Mouse (Mus musculus): ENCODE measurements around the gene Bmpr1a.
A peak's percentile ranks its signal among the peaks of the same experiment; 100 is the strongest.

Gene Bmpr1a

DNA sequence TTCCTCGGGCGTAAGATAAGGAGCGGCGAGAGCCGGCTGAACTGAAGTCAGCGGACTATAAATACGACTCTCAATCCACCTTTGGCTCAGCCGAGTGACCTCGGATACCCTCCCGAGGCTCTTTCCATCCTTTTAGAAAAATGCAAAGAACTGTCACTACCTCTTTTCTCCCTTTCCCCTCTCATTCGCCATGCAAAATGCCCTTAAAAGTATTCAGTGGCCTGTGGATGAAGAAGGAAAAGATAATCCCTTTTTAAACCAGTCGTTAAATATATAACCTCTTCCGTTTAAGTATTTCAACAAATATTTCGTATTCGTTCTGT lies at the start of gene Bmpr1a:
Gene Bmpr1a (minus strand): TSS at position 17 of the 323 bp plus-strand sequence.
- DNase-seq: no peak

DNA sequence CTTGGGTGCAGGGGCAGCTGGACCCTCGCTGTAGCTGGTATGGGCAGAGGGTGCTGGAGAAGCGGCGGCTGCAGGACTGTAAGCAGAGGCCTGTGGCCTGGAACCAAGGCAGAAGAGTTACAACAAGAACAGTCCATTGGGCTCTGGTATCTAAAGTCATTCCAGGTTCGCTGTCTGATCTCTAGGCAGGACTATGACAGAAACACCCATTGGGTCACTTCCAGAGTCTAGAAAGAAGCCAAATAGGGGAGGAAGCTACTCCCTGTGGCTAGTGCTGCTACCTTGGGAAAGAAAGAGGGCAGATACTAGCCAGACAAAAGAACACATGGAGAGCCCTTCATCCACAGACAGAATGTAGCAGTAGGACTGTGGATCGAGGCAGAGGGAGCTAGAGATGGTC lies 49.1 kb upstream of the Bmpr1a start:
- no peak for DNase-seq

DNA sequence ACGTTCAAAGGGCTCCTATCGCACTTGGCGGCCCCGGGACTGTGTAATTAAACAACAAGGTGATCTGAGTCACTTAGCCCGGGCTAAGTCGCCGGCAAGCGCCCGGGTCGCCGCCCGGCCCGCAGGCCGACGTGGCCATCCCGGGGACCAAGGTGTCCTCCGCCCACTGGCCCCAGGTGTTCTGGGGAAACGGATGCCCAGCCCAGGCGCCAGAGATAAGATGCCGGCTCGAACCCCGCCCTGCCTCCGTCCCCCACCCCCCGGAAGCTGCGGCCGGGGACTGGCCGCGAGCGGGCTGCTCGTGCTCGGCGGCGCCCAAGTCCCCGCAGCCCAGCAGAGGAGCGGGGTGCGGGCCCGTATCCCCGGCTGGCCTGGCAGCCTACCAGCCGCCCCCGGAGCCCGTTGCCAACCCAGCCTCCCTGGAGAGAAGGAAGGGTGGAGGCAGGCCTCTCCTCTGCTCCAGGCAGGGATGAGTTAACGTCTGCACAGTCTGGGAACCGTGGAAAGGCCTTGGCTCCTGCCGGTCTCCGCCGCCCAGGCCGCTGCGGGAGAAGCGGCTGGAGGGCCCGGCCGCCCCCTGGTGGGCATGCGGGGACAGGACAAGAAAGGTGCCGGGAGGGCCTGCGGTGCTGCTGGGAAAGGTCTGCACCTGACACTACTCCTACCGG lies 46.0 kb upstream of the Bmpr1a start:
- peak; percentile 89 for DNase-seq

DNA sequence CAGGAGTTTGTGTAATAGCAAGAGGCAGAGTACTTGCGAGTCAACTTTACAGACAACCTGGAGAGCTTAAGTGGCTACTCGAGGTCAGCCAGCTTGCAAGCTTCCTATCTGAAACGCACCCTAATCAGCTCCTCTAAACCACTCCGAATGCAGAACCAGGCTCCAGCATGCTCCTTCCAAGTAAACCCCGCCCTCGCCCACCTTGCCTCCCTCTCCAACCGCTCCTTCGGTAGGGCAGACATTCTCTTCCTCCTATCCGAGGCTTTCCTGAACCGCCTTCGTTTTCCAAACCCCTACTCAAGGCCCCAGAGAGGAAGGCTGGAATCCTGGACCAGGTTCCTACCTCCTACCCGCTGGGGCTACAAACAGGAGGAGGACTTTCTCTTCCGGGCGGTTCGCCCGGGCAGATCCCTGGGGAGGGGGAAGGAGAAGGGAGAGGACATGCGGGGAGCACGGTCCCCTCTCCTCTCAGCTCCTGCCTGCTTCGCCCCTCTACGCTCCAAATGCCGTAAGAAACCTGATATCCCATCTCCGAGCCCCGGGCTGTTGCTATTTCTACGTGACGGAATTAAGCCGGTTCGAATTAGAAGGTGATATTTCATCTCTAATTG lies 45.4 kb upstream of the Bmpr1a start:
- peak; percentile 75 for DNase-seq

DNA sequence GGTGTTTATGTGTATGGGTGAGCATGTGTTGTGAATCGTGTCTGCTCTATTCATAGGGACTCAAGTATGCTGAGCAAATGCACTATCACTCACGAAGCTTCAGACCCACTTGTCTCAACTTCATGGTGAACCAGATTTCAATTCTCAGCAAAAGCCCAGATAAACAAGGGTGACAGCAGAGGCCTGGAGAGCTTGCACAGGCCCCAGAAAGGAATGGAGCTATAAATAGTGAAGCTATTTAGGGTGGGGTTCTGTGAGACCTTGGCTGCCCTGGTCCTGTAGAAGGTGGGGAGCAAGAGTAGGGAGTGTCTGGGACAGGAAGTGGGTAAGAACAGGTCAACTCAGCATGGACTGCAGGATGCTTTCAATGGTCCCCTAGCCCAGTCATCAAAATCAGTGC lies 41.4 kb upstream of the Bmpr1a start:
- no peak for DNase-seq

DNA sequence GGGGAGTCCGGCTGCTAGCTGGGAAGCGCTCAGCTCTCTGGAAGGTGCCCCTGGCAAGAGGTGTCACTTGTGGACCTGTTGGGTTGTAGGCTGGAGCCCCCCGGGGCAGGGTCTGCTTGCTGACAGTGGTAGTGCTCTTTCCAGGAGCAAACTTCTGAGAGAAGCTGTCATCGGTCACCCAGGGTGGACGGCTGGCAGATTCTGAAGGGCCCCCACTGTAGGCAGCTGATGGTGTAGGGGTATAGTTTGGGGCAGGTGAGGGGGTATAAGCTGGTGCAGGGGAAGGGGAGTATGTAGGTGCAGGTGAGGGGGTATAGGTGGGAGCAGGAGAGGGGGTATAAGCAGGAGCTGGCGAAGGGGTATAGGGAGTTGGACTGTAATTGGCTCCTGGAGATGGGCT lies 40.9 kb upstream of the Bmpr1a start:
- DNase-seq: no peak

DNA sequence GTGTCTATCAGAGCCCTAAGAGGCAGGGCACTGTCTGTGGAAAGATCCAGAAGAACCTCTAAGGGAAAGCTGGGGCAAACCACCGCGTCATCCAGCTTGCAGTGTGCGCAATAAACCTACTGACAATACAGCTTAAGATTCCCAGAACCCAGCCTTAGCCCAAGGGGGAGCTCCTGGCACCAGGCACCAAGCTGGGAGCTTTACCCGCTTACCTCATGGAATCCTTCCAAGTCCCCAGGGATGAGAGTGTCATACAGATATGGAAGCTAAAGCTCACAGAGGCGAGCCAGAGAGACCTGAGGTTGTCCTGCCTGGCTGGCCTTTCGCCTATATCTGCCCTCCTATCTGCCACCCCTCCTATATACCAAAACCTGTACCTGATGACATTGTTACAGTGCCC lies 40.5 kb upstream of the Bmpr1a start:
- no peak for DNase-seq

DNA sequence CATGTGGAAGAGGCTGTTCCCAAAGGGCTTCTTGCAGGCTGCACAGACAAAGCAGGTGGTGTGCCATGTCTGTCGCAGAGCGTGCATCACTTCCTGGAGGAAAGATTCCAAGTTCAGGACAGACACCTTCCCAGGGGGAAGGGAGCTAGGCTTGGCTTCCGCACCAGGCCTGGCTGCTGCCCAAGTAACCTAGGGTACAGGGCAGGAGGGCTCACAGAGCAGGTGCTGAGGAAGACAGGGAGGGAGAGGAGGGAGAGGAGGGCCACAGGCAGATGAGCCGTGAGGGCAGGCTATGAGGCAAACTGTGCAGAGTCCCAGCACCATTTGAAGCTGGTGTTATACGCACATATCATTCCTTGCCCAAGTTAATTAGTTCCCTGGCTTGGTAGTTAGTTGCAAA lies 38.8 kb upstream of the Bmpr1a start:
- no peak for DNase-seq

DNA sequence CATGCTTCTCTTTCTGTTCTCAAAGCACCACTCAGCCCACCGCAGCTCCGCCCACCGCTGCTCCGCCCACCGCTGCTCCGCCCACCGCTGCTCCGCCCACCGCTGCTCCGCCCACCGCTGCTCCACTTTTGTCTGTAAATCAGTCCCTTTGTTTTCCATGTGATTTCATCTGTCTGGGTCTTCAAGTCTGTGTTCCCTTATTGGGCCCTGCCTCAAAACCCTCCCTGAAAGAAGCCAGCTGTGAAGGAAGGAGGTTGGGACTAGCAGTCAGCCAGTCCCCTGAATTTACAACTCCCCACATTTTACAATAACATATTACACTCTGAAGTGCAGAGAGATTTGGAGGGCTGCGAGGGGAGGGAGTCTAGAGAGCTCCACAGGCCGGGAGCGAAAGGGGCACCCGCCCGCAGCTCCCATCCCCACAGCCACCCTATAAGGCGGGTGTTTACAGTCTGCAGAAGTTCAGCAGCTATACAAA lies 37.6 kb upstream of the Bmpr1a start:
- peak; percentile 76 for DNase-seq

DNA sequence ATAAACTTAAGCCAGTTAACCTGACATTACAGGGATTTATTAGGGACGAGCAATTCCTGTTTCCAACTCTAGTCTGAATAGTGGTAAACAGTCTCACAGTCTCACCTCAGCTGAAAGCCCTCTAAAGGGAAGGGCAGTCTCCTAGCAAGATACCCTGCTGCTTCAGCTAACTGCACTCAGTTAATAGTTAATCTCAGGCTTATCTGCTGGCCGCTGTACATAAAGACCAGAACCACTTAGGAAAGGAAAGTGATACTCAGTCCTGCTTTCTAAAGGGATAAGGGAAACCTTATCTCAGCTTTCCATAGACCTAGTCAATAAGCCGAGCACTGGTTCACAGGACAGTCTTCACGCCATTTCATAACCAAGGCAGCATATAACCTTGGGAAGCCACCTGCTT lies 32.7 kb upstream of the Bmpr1a start:
- DNase-seq: no peak

DNA sequence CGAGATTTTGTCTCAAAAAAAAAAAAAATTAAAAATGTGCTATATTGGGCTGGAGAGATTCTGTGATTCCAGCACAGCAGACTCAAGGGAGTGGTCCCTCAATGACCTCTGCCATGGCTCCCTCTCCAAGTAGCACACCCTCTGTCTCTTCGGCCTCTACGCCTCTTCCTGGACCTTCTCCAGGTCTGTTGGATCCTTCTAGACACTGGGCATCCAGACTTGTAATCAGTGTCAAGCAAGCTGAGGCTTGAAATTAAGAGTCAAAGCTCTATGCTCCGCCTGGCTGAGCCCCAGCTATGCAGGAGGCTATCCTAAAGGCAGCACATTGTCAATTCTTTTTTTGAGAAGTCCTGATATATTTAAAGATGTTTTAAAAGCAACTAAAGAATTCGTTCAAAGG lies 30.4 kb upstream of the Bmpr1a start:
- no peak for DNase-seq

DNA sequence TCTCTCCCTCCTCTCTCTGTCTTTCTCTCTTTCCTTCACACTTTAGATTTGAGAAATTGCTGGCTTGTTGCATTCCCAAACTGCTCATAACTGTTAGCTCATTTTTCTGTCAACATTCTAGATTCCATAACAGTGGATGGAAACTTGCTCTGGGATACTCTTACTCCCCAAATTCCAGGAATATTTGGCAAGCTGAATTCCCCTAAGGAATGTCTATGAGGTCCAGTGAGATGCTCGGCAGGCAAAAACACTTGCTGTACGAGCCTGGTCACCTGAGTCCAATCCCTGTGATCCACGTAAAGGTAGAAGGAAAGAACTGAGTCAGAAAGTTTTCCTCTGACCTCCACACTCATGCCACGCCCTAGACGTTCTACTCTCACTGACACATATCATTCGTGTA lies 29.4 kb upstream of the Bmpr1a start:
- peak; percentile 13 for DNase-seq

DNA sequence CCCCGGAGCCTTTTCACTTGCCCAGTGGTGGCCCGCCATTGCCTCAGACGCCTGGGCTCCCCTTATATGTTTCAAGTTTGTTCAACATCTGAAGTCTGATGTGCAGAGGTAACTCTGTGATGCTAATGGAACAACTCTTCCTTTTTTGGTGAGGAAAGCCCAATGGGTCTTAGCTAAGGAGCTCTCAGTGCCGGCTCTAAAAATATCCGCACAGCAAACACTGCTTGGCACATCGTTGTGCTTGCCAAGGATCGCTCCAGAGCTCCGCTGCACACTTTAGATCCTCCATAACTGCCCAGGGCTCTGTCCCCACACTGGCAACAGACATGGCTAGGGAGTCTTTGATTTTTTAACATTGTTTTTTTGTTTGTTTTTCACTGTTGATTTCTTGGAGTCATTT lies 25.7 kb upstream of the Bmpr1a start:
- DNase-seq: peak; percentile 33

DNA sequence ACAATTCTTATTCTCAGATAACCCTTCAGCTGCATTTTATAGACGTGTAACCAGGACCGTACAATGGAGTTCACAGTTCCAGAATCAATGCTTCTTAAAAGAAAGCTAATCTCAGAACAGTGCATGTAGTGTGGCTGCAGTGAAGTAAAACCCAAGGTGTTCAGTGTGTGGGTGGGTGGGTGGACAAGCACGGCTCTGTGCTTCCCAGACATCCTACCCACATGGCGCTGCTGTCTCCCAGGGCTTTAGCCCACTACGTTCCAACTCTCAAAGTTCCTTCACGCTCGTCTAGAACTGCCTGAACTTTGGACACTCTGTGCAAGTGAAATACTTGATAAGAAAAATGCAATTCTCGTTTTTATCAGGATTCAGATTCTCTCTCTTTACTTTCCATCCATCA lies 19.6 kb upstream of the Bmpr1a start, which contains the start of gene 9230112D13Rik:
Gene 9230112D13Rik (minus strand): TSS at position 101 of the 400 bp plus-strand sequence.
- no peak for DNase-seq

DNA sequence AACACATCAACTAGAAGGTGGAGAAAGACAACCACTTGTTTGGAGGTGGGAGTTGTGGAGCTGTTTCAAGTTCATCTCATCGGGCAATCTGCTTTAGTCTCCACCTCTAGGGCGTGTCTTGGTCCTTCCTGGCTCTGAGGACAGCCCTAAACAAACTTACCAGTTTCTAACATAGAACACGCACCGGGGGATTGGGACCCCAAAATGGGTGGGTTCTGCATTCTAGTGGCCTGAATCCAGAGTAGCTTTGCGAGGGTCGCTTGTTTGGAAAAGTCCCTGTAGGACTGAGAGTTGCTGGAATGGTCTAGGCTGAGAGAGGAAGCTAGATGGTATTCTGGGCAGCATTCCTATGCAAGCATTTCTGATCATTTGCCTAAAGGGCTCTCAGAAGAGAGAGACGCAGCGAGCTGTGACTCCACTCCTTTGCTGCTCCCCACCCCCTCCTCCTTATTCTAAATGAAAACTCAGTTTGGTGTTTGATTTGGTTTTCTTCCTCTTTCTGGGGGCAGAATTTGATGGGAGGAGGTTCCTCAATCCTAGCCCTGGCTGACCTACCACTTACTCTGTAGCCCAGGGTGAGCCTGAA lies 14.9 kb upstream of the Bmpr1a start:
- no peak for DNase-seq

DNA sequence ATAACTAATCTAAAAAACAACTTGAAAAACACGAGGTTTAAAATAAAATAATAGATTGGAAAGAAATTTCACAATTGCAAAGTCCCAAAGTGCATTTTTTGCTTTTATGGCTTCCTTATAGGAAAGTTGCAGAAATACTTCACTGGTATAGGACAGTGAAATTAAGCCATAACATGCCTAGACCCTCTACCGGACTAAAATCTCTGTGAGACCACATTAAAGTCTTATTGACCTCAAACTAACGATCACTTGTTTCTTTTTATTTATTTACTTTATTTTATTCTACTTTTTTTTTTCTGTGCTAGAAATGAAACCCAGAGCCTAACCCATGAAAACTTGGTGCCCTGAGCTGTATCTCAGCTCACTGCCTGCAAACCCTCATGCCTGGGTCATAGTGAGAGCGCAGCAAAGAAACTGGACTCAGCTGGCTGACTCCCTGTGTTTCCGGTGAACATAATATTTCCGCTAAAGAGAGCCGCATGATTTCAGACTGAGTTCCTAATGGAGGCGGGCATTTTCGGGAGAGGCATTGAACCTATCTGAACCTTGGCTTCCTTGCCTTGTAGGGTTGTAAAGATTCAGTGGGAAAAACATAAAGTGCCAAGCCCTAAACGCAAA lies 13.9 kb upstream of the Bmpr1a start:
- DNase-seq: no peak

DNA sequence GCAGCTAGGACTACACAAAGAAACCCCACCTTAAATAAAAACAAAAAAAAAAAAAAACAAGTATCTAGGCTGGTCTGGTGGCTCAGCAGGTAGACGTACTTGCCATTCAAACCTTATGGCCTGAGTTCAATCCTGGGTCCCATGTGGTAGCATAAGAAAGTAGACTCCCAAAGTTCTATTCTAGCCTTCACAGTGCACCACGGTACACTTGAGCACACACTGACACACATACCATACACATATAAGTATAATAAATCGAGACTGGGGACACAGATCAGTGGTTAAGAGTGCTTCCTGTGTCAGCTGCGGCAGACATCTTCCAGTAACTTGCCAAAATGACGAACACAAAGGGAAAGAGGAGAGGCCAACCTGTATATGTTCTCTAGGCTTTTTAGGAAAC lies 12.7 kb upstream of the Bmpr1a start:
- no peak for DNase-seq

DNA sequence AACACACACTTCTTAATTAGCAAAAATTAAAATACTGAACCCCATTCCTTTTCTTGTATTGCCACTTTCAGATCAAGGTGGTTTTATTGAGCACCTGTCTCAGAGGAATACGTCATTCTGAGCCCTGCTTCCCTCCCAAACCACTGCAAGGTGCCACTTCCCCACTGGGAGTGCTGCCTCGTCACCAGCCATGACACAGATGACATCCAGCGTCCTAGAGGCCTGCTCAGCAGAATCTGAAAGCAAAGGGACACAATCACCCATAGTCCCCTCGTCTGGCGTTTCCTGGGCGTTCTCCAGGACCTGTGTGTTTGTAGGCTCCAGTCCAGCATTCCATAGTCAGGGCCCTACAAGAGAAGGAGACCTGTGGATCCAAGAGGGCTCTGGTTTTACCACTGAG lies 11.0 kb upstream of the Bmpr1a start:
- DNase-seq: peak; percentile 30

DNA sequence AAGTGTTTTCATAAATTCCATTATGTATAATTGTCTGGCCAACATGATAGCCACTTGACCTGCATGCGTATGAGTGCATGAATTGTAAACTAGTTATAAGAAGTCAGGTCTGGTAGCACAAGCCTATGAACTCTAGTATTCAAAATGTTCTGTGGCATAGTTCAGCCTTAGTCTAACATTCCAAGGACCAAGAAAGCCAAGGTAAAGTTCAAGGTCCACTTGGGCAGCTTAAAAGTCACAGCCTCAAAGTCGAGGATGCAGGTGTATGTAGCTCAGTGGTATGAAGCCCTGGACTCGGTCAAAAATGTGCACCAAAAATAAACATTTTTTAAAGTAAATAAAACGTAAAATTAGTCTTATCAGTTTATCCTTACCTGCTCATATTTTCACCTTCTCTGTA lies 9.5 kb upstream of the Bmpr1a start:
- no peak for DNase-seq

DNA sequence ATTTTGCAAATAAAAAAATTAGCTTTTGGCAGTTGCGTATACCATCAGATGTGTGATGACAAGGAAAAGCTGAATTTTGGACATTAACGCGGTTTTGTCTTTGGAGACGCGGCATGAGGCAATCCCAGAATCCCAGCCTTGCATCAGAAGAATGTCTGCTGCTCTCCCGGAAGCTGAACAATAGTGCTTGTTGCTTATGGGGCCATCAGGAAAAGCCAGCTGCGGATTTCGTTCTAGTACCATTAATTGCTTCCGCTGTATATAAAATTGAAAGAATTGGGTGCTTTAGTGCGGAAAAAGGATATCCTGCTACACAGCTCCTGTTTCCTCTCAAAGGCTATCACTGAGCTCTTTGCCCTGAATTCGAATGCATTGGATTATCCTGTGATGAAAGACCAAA lies 8.8 kb upstream of the Bmpr1a start:
- DNase-seq: peak; percentile 41

DNA sequence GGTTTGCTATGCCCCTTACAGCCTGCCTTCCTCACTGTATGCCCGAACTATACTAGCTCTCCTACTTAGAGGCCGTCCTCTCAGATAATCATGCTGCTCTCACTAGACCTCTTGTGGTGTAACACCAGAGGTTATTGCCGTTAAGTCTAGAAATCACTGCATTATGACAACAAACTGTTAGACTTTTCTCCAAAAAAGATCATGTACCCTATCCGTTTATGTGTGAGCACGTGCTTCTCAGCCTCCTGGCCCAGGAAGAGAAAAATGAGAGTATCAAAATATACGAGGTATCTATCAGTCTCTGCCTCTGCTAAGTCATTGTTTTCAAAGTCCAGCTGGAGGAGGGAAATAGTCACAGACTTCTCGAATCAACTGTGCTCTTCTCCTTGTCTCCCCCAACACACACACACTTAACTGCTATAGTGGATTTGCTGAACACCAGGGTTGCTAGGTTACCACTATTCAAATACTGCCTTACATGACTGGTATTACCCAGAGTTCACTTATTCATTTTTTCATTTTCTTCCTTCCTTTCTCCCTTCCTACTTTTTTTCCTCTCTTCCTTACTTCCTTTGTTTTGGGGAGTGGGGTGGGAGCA lies 5.8 kb upstream of the Bmpr1a start:
- DNase-seq: no peak

DNA sequence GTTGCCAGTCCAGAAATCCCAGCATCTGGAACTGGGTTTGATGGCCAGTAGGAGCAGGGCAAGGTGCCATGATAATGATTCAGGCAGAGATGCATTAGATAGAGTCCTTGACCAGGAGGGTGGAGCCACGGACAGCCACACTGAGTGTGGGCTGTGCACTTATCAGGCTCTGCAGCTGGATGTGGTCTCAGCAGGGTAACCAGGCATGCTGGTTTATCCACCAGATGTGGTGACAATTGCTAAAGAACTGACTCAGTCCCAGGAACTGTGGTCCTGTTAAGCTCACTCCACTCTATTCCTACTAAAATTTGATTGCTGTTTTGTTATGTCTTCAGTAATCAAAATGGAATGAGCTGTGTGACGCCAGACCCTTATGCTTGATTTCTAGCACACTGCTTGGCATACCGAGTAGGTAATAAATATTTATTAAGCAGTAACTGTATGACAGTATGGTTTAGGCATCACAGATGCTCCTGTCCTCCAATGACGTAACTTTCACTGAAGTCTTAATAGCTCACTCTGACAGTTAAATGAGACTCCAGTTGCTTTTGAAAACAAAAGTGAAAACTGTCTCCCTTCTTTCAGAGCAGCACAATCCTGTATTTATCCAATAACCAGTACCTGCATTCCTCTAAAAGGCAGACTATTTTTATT lies 5.2 kb upstream of the Bmpr1a start:
- no peak for DNase-seq

DNA sequence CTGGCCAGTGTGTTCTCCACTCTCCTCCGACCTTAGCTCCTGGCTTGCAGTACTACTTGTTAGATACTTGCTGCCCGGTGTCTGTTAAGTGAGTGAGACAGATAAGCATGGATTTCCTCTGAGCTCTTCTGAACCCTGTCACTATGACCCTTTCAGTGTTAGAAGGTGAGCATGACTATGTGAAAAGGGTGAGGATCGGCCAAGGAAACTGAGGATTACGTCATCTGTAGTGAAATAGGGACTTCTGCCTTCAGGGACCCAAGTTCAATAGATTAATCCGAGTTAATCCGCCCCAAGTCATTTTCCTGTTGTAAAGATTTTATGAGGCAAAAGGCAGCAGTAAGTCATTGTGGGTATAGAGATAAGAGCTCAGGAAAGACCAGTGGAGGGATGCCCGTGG lies 2.2 kb upstream of the Bmpr1a start:
- no peak for DNase-seq
